Mouse (Mus musculus): ENCODE measurements around the gene Nxn. TPM values are rescaled to one million over a fixed set of nuclear protein-coding genes. Genes with fewer than 3 reads are reported as not detected.
A peak's percentile ranks its signal among the peaks of the same experiment; 100 is the strongest.

The Nxn gene
- total RNA-seq, 2 experiments from 2014 or later: 42.0 to 49.3 TPM

DNA sequence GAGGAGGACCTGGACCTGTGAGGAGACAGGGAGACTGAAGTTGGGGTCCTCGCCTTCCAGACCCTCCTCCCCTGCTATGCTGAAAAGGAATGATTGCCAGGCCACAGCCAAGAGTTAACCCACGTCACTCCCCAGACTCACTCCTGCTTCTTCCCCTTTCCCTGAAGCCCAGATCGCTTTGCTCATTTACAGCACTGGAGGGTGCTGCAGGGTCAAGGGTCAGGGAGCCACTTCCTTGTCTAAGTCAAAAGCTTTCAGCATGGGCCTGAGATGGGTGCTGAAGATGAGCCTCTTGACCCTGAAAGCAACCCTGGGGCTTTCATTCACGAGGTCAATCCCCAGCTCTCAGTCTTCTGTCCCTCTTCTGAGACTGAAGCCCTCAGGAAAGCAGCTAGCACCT, 20.2 kb upstream of the Nxn start:
- no peak overlapping the region for H3K27ac ChIP-seq
- intact Hi-C loops (cut with DNase I): loop anchor here (2.0 to 10.0 kb wide), 2 partner anchors 36 to 644 kb away; no protein-coding TSS in a partner anchor
- peak; percentile 60 for TF ChIP-seq CTCF (IDR thresholded peaks at IDR 0.05)

DNA sequence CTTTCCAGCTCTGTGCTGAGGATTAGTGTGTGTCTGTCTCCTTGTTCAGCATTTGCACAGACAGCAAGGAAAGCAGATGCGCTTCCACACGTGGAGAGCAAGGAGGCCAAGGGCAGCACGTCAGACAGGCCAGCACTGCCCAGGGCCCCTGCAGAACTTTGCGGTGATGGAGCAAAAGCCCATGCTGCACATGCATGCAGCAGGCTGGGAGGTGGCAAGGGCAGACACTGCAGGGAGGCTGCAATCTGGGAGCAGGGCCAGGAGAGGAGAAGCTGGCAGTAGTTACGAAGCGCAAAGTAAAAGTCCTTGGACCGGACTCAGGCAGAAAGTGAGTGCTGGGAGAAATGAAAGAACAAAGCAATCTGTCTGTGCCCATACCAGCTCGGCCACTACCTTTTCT, 19.5 kb upstream of the Nxn start:
- H3K27ac ChIP-seq: no peak overlapping the region
- intact Hi-C loops (cut with DNase I): loop anchor here (2.0 to 10.0 kb wide), 2 partner anchors 36 to 644 kb away; no protein-coding TSS in a partner anchor
- DNase-seq: peak; percentile 40
- TF ChIP-seq CTCF (IDR thresholded peaks at IDR 0.05): no peak
- no peak overlapping the region for H3K4me3 ChIP-seq

More for the DNA sequence above, 20.2 kb upstream of the Nxn start:
- H3K4me3 ChIP-seq: no peak overlapping the region
- peak; percentile 41 for DNase-seq

DNA sequence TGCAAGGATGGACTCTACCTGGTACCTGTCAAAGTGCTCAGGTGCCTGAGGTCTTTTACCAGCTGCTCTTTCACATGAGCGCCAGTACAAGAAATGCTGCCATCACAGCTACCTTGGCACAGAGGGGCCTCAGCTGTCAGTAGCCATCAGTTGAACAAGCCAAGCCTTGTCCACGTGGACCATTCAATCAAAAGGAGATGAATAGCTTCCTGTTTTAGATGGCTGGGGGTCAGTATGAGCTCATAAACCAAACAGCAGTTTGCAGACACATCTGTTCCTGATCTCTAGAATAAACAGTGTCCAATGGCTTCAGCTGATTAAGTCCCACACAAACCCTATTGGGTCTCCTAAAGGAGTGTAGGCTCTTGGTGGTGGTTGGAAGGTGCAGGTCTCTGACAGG, 17.0 kb upstream of the Nxn start:
- Histone ChIP-seq H3K27ac (no peak overlapping the region), H3K4me3 (no peak overlapping the region)
- no peak for DNase-seq
- TF ChIP-seq CTCF (IDR thresholded peaks at IDR 0.05): no peak
- intact Hi-C loops (cut with DNase I): loop anchor here (10.0 kb wide), 1 partner anchor 641 kb away; no protein-coding TSS in a partner anchor

DNA sequence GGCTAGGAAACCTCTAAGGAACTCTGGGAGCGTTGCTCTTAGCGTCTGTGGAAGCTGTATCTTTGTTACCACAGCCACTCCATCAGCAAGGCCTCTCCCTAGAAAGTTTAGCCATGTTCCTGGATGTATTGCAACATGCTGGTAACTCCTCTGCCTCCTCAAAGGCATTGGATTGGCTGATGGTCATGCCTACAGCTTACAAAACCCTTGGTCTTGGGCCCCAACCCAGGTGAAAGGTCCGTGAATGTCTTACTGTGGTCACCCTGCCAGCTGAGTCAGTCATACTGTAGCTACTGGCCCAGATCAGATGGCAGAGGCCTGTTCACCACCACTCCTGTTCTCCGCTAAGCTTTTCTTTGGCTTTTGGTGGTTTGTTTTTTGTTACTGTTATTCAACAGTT, 16.1 kb upstream of the Nxn start:
- intact Hi-C loops (cut with DNase I): loop anchor here (10.0 kb wide), 1 partner anchor 640 kb away; no protein-coding TSS in a partner anchor
- Histone ChIP-seq H3K27ac (no peak overlapping the region), H3K4me3 (no peak overlapping the region)
- peak; percentile 75 for DNase-seq
- no peak for TF ChIP-seq CTCF (IDR thresholded peaks at IDR 0.05)

DNA sequence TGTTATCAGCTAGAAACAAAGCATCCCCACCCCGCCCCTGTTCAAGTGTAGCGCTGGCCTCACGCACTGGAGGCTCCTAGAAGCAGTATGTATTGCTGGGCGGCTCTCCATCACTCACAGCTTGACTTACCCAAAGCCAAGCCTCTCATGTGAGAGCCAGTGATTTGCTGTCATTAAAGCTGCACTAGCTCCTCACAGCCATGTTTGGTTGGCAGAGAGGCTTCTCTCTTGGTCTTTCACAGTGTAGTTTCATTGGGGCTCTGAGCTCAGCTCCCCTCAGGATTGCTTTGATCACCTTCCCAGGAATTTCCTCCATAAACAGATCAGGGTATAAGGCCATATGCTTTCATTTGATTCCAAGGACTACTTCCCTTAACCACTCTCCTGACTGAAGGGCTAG, 14.3 kb upstream of the Nxn start:
- no peak for TF ChIP-seq CTCF (IDR thresholded peaks at IDR 0.05)
- intact Hi-C loops (cut with DNase I): loop anchor here (10.0 kb wide), 1 partner anchor 638 kb away; no protein-coding TSS in a partner anchor
- H3K27ac ChIP-seq: no peak overlapping the region
- no peak overlapping the region for H3K4me3 ChIP-seq
- no peak for DNase-seq

DNA sequence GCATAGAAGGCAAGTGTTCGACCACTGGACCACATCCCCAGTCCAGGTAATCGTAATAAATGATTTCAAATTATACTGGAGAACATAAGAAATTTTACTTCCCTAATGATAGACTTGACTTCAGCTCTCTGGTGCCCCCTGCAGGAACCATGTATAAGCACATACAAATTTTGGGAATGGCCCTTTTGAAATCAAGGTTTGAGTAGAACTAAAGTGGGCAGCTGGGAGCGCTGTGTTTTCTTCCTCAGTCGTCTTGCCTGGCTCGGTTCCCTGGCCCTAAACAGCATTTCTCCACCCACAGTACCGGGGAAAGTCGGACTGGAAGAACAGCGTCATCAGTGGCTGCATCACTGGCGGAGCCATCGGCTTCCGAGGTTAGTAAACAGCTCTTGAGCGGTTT, 11.9 kb upstream of the Nxn start:
- H3K27ac ChIP-seq: no peak overlapping the region
- peak; percentile 74 for TF ChIP-seq CTCF (IDR thresholded peaks at IDR 0.05)
- H3K4me3 ChIP-seq: no peak overlapping the region
- DNase-seq: peak; percentile 63
- intact Hi-C loops (cut with DNase I): loop anchor here (2.0 to 10.0 kb wide), 2 partner anchors 44 to 636 kb away; no protein-coding TSS in a partner anchor

DNA sequence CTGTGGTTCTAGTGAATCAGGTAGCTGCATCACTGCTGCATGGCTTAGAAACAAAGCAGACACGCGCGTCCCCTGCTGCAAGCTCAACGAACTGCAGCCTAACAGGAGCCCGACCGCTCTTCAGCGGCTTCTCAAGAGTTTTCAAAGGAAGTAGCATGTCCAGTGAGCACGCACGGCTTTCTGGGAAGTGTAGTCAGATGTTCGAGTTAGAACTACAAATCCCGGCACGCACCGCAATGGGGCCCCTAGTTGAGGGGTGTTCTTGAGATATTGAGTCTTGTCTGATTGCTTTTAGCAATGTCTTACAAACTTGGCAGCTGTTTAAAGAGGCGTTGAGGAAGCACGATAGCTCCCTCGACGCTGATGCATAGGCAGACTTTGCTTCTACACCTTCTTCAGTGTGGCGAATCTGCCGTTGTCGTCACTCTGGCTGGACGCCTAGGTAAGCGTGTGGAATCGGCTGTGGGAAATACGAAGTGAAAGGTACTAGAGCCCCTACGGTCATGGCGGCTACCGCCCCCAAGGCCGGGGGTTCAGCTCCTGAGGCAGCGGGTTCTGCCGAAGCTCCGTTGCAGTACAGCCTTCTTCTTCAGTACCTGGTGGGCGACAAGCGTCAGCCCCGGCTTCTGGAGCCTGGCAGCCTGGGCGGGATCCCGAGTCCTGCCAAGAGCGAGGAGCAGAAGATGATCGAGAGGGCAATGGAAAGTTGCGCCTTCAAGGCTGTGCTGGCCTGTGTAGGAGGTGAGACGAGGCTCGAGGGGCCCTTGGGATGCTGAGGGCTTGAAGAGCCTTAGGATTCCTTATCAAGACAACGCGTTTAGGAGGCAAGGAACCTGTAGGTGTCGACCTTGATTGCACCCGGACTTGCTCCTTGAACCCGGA, 8.0 kb upstream of the Nxn start, which contains the start of gene Timm22:
Gene Timm22 (plus strand): TSS at position 251 of the 882 bp plus-strand sequence.
- peak within 1 kb of the TSS; percentile 93 for H3K27ac ChIP-seq
- no peak; the same call in 1 of the 2 replicates for TF ChIP-seq CTCF (IDR thresholded peaks at IDR 0.05)
- intact Hi-C loops (cut with DNase I): loop anchor here (1.0 to 5.0 kb wide), 2 partner anchors 154 to 230 kb away; partner anchors contain the start of genes Fam57a and Vps53
- peak; percentile 95 for DNase-seq
- H3K4me3 ChIP-seq: peak within 1 kb of the TSS; percentile 95

DNA sequence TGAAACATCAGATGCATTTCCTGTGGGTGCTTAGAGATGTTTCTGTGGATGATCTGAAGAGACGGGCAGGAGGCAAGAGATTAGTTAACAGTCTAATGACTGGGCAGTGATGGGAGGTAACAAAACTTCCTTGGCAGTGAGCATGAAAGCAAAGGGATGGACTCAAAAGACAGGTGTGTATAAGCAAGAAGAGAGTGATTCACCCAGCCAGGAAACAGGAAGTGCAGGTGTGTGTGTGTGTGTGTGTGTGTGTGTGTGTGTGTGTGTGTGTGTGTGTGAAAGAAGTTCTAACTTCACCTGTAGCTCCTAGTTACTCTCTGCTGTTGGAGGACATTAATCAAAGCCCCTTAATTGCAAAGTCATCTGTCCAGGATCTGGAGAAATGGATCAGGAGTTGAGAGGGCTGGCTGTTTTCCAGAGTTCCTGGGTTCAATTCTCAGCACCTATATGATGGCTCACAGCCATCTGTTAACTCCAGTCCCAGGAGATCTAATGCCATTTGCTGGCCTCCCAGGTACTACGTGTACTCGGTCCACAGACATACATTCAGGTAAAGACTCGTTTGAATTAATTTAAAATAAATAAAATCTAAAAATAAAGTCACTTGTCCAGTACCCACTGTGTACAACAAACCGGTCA, 6.8 kb upstream of the Nxn start:
- DNase-seq: no peak
- TF ChIP-seq CTCF (IDR thresholded peaks at IDR 0.05): no peak
- Histone ChIP-seq H3K4me3 (no peak overlapping the region), H3K27ac (no peak overlapping the region)
- intact Hi-C loops (cut with DNase I): loop anchor here (1.0 to 5.0 kb wide), 2 partner anchors 152 to 228 kb away; partner anchors contain the start of genes Fam57a and Vps53

DNA sequence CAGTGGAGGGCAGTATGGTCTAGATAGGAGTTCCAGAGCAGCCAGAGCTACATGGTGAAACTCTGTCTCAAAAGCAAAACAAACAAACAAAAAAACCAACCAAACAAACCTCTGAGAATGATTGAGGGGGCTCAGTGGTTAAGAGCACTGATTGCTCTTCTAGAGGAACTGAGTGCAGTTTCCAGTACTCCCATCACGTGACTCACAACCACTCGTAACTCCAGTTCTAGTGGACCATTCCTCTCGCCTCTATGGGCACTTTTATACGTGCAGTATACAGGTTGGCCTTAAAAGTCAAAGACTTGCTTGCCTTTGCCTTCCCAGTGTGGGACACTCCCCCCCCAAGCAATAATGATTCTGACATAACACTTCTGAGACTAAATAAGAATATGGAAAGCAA, 6.2 kb upstream of the Nxn start:
- intact Hi-C loops (cut with DNase I): loop anchor here (5.0 kb wide), 1 partner anchor 228 kb away; the partner anchor contains the start of genes Fam57a and Vps53

DNA sequence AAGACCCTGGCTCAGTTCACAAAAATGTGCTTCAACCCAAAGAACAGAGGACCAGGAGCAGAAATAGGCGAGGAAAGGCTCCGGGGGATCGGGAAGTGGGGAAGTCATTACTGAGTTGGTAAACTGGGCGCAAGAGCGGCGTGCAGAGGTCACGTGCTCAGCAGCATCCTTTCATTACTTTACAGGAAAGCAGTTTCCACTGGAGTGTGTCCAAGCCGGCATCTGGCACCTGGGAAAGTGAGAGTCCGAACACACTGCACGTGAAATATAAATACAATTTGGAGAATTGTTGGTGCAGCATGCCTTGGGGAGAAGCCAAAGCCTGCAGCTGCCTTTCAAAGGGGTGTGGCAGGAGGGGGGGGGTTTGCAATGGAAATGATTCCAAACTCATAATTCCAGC, 2.5 kb upstream of the Nxn start:
- Histone ChIP-seq H3K27ac (no peak overlapping the region), H3K4me3 (no peak overlapping the region)
- TF ChIP-seq CTCF (IDR thresholded peaks at IDR 0.05): no peak
- intact Hi-C loops (cut with DNase I): loop anchor here (5.0 kb wide), 1 partner anchor 129 kb away; no protein-coding TSS in a partner anchor
- DNase-seq: peak; percentile 40

More for the DNA sequence above, 6.2 kb upstream of the Nxn start:
- Histone ChIP-seq H3K27ac (no peak overlapping the region), H3K4me3 (no peak overlapping the region)
- no peak for DNase-seq
- TF ChIP-seq CTCF (IDR thresholded peaks at IDR 0.05): no peak

DNA sequence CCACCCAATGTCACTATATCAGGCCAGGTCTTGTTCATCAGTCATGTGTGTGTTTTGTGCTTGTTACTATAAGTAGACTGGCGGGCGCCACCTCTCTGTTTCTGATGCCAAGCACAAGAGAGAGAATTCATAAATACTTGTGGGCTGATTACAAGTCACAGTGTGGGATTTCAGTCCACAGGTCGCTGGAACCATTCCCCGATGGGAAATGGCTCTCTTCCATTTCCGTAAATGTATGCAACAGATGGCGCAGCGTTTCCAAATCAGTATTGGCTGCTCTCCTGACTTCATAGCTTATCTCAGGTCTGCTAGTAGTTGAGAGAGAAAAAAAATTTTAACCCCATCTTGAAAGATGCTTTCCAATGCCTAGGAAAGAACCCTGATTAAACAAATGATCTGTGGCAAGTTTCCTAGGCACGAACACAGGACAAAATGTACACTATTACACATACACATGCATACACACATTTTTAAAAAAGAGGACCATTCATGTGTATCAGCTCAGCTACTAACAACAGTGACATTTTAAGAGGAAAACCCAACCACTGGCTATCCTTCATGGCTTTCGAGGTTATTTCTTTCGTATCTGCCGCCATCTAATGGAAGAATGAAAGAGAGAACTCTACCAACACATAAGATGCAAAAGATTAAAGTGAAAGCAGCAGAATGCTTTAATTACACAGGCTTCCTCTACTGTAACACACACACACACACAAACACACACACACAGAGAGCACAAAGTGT, 819 bp upstream of the Nxn start:
- intact Hi-C loops (cut with DNase I): loop anchor here (1.0 to 5.0 kb wide), 5 partner anchors 19 to 146 kb away; no protein-coding TSS in a partner anchor
- peak; percentile 48 for DNase-seq
- peak overlapping the region; percentile 96 for H3K27ac ChIP-seq
- peak; percentile 71 for TF ChIP-seq CTCF (IDR thresholded peaks at IDR 0.05)
- H3K4me3 ChIP-seq: peak overlapping the region; percentile 95

Data from gastrocnemius, adult 2 months (tissue).